Mouse (Mus musculus): ENCODE results near the gene Slc6a9. TPM values are rescaled to one million over a fixed set of nuclear protein-coding genes. Genes with fewer than 3 reads are reported as not detected.

Slc6a9 gene
- polyA plus RNA-seq, 1 experiment from 2014 or later = 5.9 TPM

- 0 out of 2 replicates have a peak, but pooled peaks cover 3% of the 10 kb centered on the region for H3K27me3 ChIP-seq (ENCODE audit: control insufficient read depth, insufficient read depth, low read length)
- H3K4me3 ChIP-seq (ENCODE audit: control insufficient read depth in 1 of 2, insufficient read depth in 1 of 2, low read depth in 1 of 2, low read length in 2 of 2) = no peak overlapping the region
- no peak for ATAC-seq (ENCODE audit: insufficient number of reproducible peaks, insufficient read depth, low FRiP score, low read depth)
- no peaks in the 10 kb centered on the region for H3K36me3 ChIP-seq (ENCODE audit: control insufficient read depth, insufficient read depth, low read length)
- 0 out of 4 replicates have a peak overlapping the region, but pooled peaks of 1 of the 2 experiments have one; percentile 2 for H3K27ac ChIP-seq (replicated peaks in 1 of 2; ENCODE audit: control insufficient read depth in 1 of 2, insufficient read depth in 1 of 2, low read depth in 2 of 2, low read length in 2 of 2)
- H3K9ac ChIP-seq (ENCODE audit: low read length) = no peak overlapping the region
- 80% methylated on average over 2 of the region's 2 CpGs for WGBS
- H3K4me1 ChIP-seq (ENCODE audit: control insufficient read depth in 2 of 2, insufficient read depth in 2 of 2, low read length in 2 of 2) = peaks cover 15 to 33% of the 10 kb centered on the region in 2 experiments
- no peak overlapping the region; the same call in 1 of the 2 replicates for H3K4me2 ChIP-seq (ENCODE audit: low read length)
- no peaks in the 10 kb centered on the region for H3K9me3 ChIP-seq (ENCODE audit: control insufficient read depth, low read length)
These were observed 2.8 kb upstream of the Slc6a9 start for GRCm38 (mm10) chr4:117831499-117831898.

- Histone ChIP-seq H3K9ac (ENCODE audit: low read length) (no peak overlapping the region), H3K27ac (replicated peaks in 1 of 2; ENCODE audit: control insufficient read depth in 1 of 2, insufficient read depth in 1 of 2, low read depth in 2 of 2, low read length in 2 of 2) (0 out of 4 replicates have a peak overlapping the region, but pooled peaks of 1 of the 2 experiments have one; percentile 2), H3K4me3 (ENCODE audit: control insufficient read depth in 1 of 2, insufficient read depth in 1 of 2, low read depth in 1 of 2, low read length in 2 of 2) (no peak overlapping the region), H3K27me3 (ENCODE audit: control insufficient read depth, insufficient read depth, low read length) (0 out of 2 replicates have a peak, but pooled peaks cover 3% of the 10 kb centered on the region), H3K36me3 (ENCODE audit: control insufficient read depth, insufficient read depth, low read length) (no peaks in the 10 kb centered on the region), H3K9me3 (ENCODE audit: control insufficient read depth, low read length) (no peaks in the 10 kb centered on the region), H3K4me2 (ENCODE audit: low read length) (no peak overlapping the region; the same call in 1 of the 2 replicates), H3K4me1 (ENCODE audit: control insufficient read depth in 2 of 2, insufficient read depth in 2 of 2, low read length in 2 of 2) (peaks cover 17 to 38% of the 10 kb centered on the region in 2 experiments)
- no peak for ATAC-seq (ENCODE audit: insufficient number of reproducible peaks, insufficient read depth, low FRiP score, low read depth)
- 55% methylated on average over 9 of the region's 9 CpGs for WGBS
These were observed 2.2 kb upstream of the Slc6a9 start for GRCm38 (mm10) chr4:117831920-117832691.

- H3K27me3 ChIP-seq (ENCODE audit: control insufficient read depth, insufficient read depth, low read length) = 0 out of 2 replicates have a peak, but pooled peaks cover 6% of the 10 kb centered on the region
- peak overlapping the region; percentile 97 for H3K4me2 ChIP-seq (ENCODE audit: low read length)
- peak overlapping the region; percentile 82 for H3K4me3 ChIP-seq (ENCODE audit: control insufficient read depth in 1 of 2, insufficient read depth in 1 of 2, low read depth in 1 of 2, low read length in 2 of 2)
- H3K27ac ChIP-seq (replicated peaks in 1 of 2; ENCODE audit: control insufficient read depth in 1 of 2, insufficient read depth in 1 of 2, low read depth in 2 of 2, low read length in 2 of 2) = peak overlapping the region; percentile 73 to 83
- H3K4me1 ChIP-seq (ENCODE audit: control insufficient read depth in 2 of 2, insufficient read depth in 2 of 2, low read length in 2 of 2) = peaks cover 17 to 32% of the 10 kb centered on the region in 2 experiments
- no peaks in the 10 kb centered on the region for H3K9me3 ChIP-seq (ENCODE audit: control insufficient read depth, low read length)
- no peaks in the 10 kb centered on the region for H3K36me3 ChIP-seq (ENCODE audit: control insufficient read depth, insufficient read depth, low read length)
- peak overlapping the region; percentile 84 for H3K9ac ChIP-seq (ENCODE audit: low read length)
- peak; percentile 34 for ATAC-seq (ENCODE audit: insufficient number of reproducible peaks, insufficient read depth, low FRiP score, low read depth)
- WGBS = 2% methylated on average over 36 of the region's 36 CpGs
These were observed 682 bp downstream of the Slc6a9 start for GRCm38 (mm10) chr4:117834845-117835530.

GRCm38 (mm10) chr4:117835531-117836111 lies 1.3 kb downstream of the Slc6a9 start:
- Histone ChIP-seq H3K27me3 (ENCODE audit: control insufficient read depth, insufficient read depth, low read length) (0 out of 2 replicates have a peak, but pooled peaks cover 6% of the 10 kb centered on the region), H3K4me1 (ENCODE audit: control insufficient read depth in 2 of 2, insufficient read depth in 2 of 2, low read length in 2 of 2) (peaks cover 12 to 26% of the 10 kb centered on the region in 2 experiments), H3K27ac (replicated peaks in 1 of 2; ENCODE audit: control insufficient read depth in 1 of 2, insufficient read depth in 1 of 2, low read depth in 2 of 2, low read length in 2 of 2) (peak overlapping the region; percentile 53 to 83; a peak in 3 of 4 replicates), H3K9ac (ENCODE audit: low read length) (peak overlapping the region; percentile 84), H3K4me3 (ENCODE audit: control insufficient read depth in 1 of 2, insufficient read depth in 1 of 2, low read depth in 1 of 2, low read length in 2 of 2) (peak overlapping the region; percentile 82), H3K36me3 (ENCODE audit: control insufficient read depth, insufficient read depth, low read length) (no peaks in the 10 kb centered on the region), H3K9me3 (ENCODE audit: control insufficient read depth, low read length) (no peaks in the 10 kb centered on the region), H3K4me2 (ENCODE audit: low read length) (peak overlapping the region; percentile 97)
- ATAC-seq (ENCODE audit: insufficient number of reproducible peaks, insufficient read depth, low FRiP score, low read depth) = peak; percentile 33
- WGBS = under 1% methylated on average over 54 of the region's 60 CpGs

GRCm38 (mm10) chr4:117836204-117836767 lies 2.0 kb downstream of the Slc6a9 start:
- WGBS = under 1% methylated on average over 48 of the region's 48 CpGs
- Histone ChIP-seq H3K9me3 (ENCODE audit: control insufficient read depth, low read length) (no peaks in the 10 kb centered on the region), H3K4me2 (ENCODE audit: low read length) (peak overlapping the region; percentile 97), H3K4me1 (ENCODE audit: control insufficient read depth in 2 of 2, insufficient read depth in 2 of 2, low read length in 2 of 2) (peaks cover 14 to 23% of the 10 kb centered on the region in 2 experiments; a peak in 3 of 4 replicates), H3K4me3 (ENCODE audit: control insufficient read depth in 1 of 2, insufficient read depth in 1 of 2, low read depth in 1 of 2, low read length in 2 of 2) (peak overlapping the region; percentile 82), H3K36me3 (ENCODE audit: control insufficient read depth, insufficient read depth, low read length) (no peaks in the 10 kb centered on the region), H3K27me3 (ENCODE audit: control insufficient read depth, insufficient read depth, low read length) (0 out of 2 replicates have a peak, but pooled peaks cover 3% of the 10 kb centered on the region), H3K9ac (ENCODE audit: low read length) (peak overlapping the region; percentile 84), H3K27ac (replicated peaks in 1 of 2; ENCODE audit: control insufficient read depth in 1 of 2, insufficient read depth in 1 of 2, low read depth in 2 of 2, low read length in 2 of 2) (peak overlapping the region; percentile 53 to 83; a peak in 3 of 4 replicates)
- ATAC-seq (ENCODE audit: insufficient number of reproducible peaks, insufficient read depth, low FRiP score, low read depth) = peak; percentile 85

GRCm38 (mm10) chr4:117837271-117837670 lies 3.0 kb downstream of the Slc6a9 start:
- H3K4me2 ChIP-seq (ENCODE audit: low read length) = no peak overlapping the region
- H3K36me3 ChIP-seq (ENCODE audit: control insufficient read depth, insufficient read depth, low read length) = no peaks in the 10 kb centered on the region
- H3K4me1 ChIP-seq (ENCODE audit: control insufficient read depth in 2 of 2, insufficient read depth in 2 of 2, low read length in 2 of 2) = peaks cover 14 to 15% of the 10 kb centered on the region in 2 experiments; a peak in 3 of 4 replicates
- H3K9me3 ChIP-seq (ENCODE audit: control insufficient read depth, low read length) = no peaks in the 10 kb centered on the region
- WGBS = 66% methylated on average over 4 of the region's 4 CpGs
- H3K4me3 ChIP-seq (ENCODE audit: control insufficient read depth in 1 of 2, insufficient read depth in 1 of 2, low read depth in 1 of 2, low read length in 2 of 2) = no peak overlapping the region
- 0 out of 2 replicates have a peak, but pooled peaks cover 3% of the 10 kb centered on the region for H3K27me3 ChIP-seq (ENCODE audit: control insufficient read depth, insufficient read depth, low read length)
- no peak overlapping the region for H3K9ac ChIP-seq (ENCODE audit: low read length)
- no peak for ATAC-seq (ENCODE audit: insufficient number of reproducible peaks, insufficient read depth, low FRiP score, low read depth)
- no peak overlapping the region for H3K27ac ChIP-seq (replicated peaks in 1 of 2; ENCODE audit: control insufficient read depth in 1 of 2, insufficient read depth in 1 of 2, low read depth in 2 of 2, low read length in 2 of 2)

- peaks cover 13 to 14% of the 10 kb centered on the region in 2 experiments; a peak in 3 of 4 replicates for H3K4me1 ChIP-seq (ENCODE audit: control insufficient read depth in 2 of 2, insufficient read depth in 2 of 2, low read length in 2 of 2)
- no peaks in the 10 kb centered on the region for H3K36me3 ChIP-seq (ENCODE audit: control insufficient read depth, insufficient read depth, low read length)
- 0 out of 2 replicates have a peak, but pooled peaks cover 3% of the 10 kb centered on the region for H3K27me3 ChIP-seq (ENCODE audit: control insufficient read depth, insufficient read depth, low read length)
- H3K9me3 ChIP-seq (ENCODE audit: control insufficient read depth, low read length) = no peaks in the 10 kb centered on the region
- WGBS = 82% methylated on average over 6 of the region's 6 CpGs
- no peak overlapping the region for H3K4me2 ChIP-seq (ENCODE audit: low read length)
- H3K27ac ChIP-seq (replicated peaks in 1 of 2; ENCODE audit: control insufficient read depth in 1 of 2, insufficient read depth in 1 of 2, low read depth in 2 of 2, low read length in 2 of 2) = no peak overlapping the region
- H3K9ac ChIP-seq (ENCODE audit: low read length) = no peak overlapping the region
- no peak for ATAC-seq (ENCODE audit: insufficient number of reproducible peaks, insufficient read depth, low FRiP score, low read depth)
- no peak overlapping the region for H3K4me3 ChIP-seq (ENCODE audit: control insufficient read depth in 1 of 2, insufficient read depth in 1 of 2, low read depth in 1 of 2, low read length in 2 of 2)
These were observed 5.1 kb downstream of the Slc6a9 start for GRCm38 (mm10) chr4:117839366-117839765.

Measured in heart, embryonic 14.5 days (tissue).